Mouse (Mus musculus): ENCODE data around the gene Uhrf1bp1l.

DNA sequence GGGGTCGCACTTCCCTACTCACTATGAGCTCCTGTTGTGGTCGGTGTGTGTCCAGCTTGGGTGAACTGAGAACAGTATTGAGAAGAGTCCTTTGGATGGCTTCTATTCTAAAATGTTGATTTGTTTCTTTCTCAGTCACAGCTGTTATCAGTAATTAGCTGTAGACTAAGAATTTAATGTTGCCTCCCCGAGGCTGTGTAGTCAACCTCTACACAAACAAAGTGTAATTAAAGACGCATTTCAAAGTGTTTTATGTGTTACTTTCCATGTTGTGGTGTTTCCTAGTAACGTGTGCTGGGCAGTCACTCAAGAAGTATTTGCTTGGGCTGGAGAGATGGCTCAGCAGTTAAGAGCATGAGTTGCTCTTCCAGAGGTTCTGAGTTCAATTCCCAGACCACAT, 16.0 kb downstream of the Uhrf1bp1l start:
- TF ChIP-seq CTCF (IDR thresholded peaks at IDR 0.05; ENCODE audit: extremely low read depth, insufficient read depth, insufficient read length, insufficient replicate concordance), result no peak
- no peak for TF ChIP-seq POLR2A (IDR thresholded peaks at IDR 0.05; ENCODE audit: low read depth, low read length)
